Mouse (Mus musculus) liver, embryonic 12.5 days (tissue): Measurements from ENCODE around the gene Krtap28-10. TPM values are rescaled to one million over a fixed set of nuclear protein-coding genes. Genes with fewer than 3 reads are reported as not detected.

ENCODE experiments used
- ATAC-seq: fragments of 200-750 bp; cut with Nextera tagmentation; 2 replicates; pipeline ENCODE4 v1.8.0; 2017; ENCODE audit warnings: moderate number of reproducible peaks, mild to moderate bottlenecking, moderate library complexity
- H3K27ac ChIP-seq: fragments of 300-500 bp; sonication (generic); 2 replicates; pipeline ENCODE4 v1.5.1; 2016; ENCODE audit warnings: mild to moderate bottlenecking
- H3K27me3 ChIP-seq: fragments of 300-500 bp; sonication (generic); replicated peaks from 2 replicates; pipeline ENCODE4 v1.6.1; 2016; ENCODE audit warnings: mild to moderate bottlenecking, moderate library complexity
- H3K36me3 ChIP-seq: fragments of 300-500 bp; sonication (generic); 2 replicates; pipeline ENCODE4 v1.6.1; 2016; ENCODE audit warnings: mild to moderate bottlenecking, moderate library complexity
- H3K4me1 ChIP-seq: fragments of 300-500 bp; sonication (generic); 2 replicates; pipeline ENCODE4 v1.6.1; 2016
- H3K4me2 ChIP-seq: fragments of 300-500 bp; sonication (generic); 2 replicates; pipeline ENCODE4 v1.6.1; 2016; ENCODE audit warnings: mild to moderate bottlenecking, moderate library complexity
- H3K4me3 ChIP-seq: fragments of 300-500 bp; sonication (generic); 2 replicates; pipeline ENCODE4 v1.5.1; 2016; ENCODE audit warnings: mild to moderate bottlenecking, moderate library complexity
- H3K9ac ChIP-seq: fragments of 300-500 bp; sonication (generic); 2 replicates; pipeline ENCODE4 v1.6.1; 2016; ENCODE audit warnings: mild to moderate bottlenecking, moderate library complexity
- H3K9me3 ChIP-seq: fragments of 300-500 bp; sonication (generic); replicated peaks from 2 replicates; pipeline ENCODE4 v1.6.1; 2016; ENCODE audit warnings: mild to moderate bottlenecking, moderate library complexity
- WGBS: fragments of 180-500 bp; shearing (Covaris S2); methylation state at CpG from one replicate; pipeline ENCODE4 v1.1.7; 2016; ENCODE audit not compliant: insufficient replicate concordance; 5-methylcytosine and 5-hydroxymethylcytosine counted together
- polyA plus RNA-seq: library from polyadenylated mRNA; unstranded; fragments of >200 nt; fragmentation: Nextera tagmentation; extraction: Ambion mirVana; gene quantifications from 2 replicates; pipeline ENCODE4 v1.2.1, GENCODE M21; 2016

Gene Krtap28-10
- polyA plus RNA-seq = not detected in 2 replicates

DNA sequence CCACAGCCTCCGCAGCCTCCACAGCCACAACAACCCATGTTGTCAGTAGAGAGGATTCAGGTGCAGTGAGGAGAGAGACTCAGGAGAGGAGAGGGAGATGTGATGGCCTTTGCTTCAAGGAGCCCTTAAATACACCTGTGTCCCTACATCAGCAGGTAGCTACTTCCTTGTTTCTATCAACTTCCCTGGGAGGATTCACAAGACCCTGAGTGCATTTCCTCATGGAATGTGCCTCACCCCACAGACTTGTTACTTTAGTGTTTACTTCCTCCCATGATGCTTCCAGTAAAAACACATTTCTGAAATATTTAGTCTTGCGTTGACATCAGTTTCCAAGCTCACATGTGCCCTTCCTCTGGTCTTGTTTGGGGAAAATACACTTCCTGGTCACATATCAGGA lies at the start of gene Krtap28-10:
TSS of gene Krtap28-10 (minus strand) at position 101 of the 400 bp plus-strand sequence.
- no peak within 1 kb of the TSS for H3K4me3 ChIP-seq
- WGBS = 79% methylated on average over 2 of the region's 2 CpGs
- H3K9ac ChIP-seq = no peak within 1 kb of the TSS
- no peak within 1 kb of the TSS for H3K27ac ChIP-seq
- H3K36me3 ChIP-seq = no peaks in the 10 kb centered on the region
- H3K4me1 ChIP-seq = peaks cover 4% of the 10 kb centered on the region; the same call in 1 of the 2 replicates
- no peak for ATAC-seq
- H3K4me2 ChIP-seq = no peak within 1 kb of the TSS
- peaks cover 4% of the 10 kb centered on the region; the same call in 1 of the 2 replicates for H3K27me3 ChIP-seq
- no peaks in the 10 kb centered on the region for H3K9me3 ChIP-seq

DNA sequence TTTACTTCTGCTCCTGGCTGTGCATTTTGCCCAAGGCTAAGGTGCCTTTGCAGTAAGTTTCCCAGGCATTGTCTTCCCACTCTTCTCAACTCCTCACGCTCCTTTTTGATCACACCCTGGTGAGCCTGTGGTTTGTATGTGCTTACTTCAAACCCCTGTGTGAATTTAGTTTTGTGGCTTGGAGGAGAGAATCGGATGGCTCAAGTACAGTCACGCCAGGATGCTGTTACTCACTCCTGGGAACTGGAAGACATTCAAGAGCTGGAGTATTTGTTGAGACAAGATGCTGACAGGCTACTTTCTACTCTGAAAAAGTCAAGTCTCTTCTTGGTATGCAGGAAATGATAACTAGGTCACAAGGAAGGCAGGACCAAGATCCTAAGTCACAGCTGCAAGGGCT lies 49.0 kb upstream of the Krtap28-10 start:
- Histone ChIP-seq H3K27me3 (no peaks in the 10 kb centered on the region), H3K4me1 (no peaks in the 10 kb centered on the region), H3K9ac (no peak overlapping the region), H3K36me3 (no peaks in the 10 kb centered on the region), H3K9me3 (no peaks in the 10 kb centered on the region), H3K4me2 (no peak overlapping the region), H3K27ac (no peak overlapping the region), H3K4me3 (no peak overlapping the region)
- no peak for ATAC-seq
- WGBS = 54% methylated on average over 3 of the region's 3 CpGs

DNA sequence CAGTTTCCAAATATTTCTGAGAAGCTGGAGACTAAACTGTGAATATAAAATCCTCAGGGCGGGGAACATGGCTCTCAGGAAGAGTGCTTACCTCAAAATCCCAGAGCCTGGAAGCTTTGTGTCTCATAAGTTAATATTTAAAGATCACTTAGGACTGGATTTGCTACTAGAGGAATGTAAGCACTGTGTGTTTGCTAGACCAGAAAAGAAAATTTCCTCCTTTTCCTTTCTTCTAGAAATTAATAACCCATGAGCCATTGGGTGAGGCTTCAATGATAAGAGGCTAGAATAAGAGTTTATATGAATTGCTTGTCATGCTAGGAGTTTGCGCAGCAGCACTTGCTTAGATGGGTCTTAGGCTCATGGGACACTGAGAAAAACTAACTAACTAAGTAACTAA lies 42.5 kb upstream of the Krtap28-10 start:
- Histone ChIP-seq H3K27me3 (no peaks in the 10 kb centered on the region), H3K4me1 (no peaks in the 10 kb centered on the region), H3K27ac (no peak overlapping the region), H3K9me3 (no peaks in the 10 kb centered on the region), H3K4me3 (no peak overlapping the region), H3K9ac (no peak overlapping the region), H3K36me3 (no peaks in the 10 kb centered on the region), H3K4me2 (no peak overlapping the region)
- WGBS = 76% methylated on average over 2 of the region's 2 CpGs
- no peak for ATAC-seq

DNA sequence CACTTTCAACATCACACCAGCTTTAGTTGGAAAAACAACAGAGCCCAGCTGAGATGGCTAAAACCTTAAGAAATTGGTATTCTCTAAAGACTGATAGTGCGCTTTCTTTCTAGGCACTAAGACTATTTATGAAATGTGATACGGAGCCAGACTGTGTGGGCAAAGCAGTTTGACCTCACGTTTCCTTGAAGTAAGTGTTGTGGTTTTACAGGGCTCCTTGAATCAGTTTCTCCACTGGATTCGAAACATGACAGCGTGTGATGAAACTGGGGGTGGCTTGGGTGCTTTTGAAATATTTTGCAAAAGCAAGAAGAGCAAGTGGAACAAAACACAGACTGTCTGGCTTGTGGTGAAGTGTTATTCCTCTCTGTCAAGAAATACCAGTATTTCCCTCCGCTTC lies 34.7 kb upstream of the Krtap28-10 start:
- H3K4me3 ChIP-seq = no peak overlapping the region
- H3K27ac ChIP-seq = no peak overlapping the region
- no peaks in the 10 kb centered on the region for H3K27me3 ChIP-seq
- H3K4me1 ChIP-seq = no peaks in the 10 kb centered on the region
- ATAC-seq = no peak
- no peak overlapping the region for H3K4me2 ChIP-seq
- H3K36me3 ChIP-seq = no peaks in the 10 kb centered on the region
- no peaks in the 10 kb centered on the region for H3K9me3 ChIP-seq
- H3K9ac ChIP-seq = no peak overlapping the region
- WGBS = 54% methylated on average over 6 of the region's 6 CpGs

DNA sequence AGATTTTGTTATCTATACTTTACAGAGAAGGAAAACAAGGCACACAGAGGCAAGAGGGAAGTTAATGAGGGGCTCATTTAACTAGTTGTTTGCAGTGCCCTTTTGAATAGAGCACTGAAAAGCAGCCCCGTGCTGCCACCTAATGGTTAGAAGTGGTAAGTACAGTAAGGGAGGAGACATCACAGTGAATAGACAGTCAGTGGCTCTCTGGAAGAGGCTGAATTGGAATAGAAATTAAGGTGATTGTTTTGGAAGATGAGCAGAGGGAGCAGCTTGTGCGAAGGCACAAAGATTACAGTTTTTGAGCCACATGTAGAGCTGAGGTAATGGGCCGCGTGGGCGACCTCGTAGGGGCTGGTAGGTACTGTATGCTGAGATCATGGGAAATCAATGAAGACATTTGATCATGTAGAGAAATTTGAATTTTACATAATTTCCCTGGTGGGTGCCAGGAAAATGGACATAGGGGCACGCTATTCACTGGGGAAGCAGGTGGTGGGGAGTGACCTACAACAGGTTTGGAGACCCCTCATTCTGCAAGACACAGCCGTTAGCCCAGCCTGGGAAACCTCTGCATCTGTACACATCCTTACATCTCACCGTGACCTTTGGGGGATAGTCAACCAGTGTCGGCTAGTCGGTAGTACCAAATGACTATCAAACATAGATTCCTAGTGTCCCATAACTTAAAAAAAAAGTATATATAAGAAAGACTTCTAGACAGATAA lies 34.1 kb upstream of the Krtap28-10 start:
- 38% methylated on average over 11 of the region's 11 CpGs for WGBS

DNA sequence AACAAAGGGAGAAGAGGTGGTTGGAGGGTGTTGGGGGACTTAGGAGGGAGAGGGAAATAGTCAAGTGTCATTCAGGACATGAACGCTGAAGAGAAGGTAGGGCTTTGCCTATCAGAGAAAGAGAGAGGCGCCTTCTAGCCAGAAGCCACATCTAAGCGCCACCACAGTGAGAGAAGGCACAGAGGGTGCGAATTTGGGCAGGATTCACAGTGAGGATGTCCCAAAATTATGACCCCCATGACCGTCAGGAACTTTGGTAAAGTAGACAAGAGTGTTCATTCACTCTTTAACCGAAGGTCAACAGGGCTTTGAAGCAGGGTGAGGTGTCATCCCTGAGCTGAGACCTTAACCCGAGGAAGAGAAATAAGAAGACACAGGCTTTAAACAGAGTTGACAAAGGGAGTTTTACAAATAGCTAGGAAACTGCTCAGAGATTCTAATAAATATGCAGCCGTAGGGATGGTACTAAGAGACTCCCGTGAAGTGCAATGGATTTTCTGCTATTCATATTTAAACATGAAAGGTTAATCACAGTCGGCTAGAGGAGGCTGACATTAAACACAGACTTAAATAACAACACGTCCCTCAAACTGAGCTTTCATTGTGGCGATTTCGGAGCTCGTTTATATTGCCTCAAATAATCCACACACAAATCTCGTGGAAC lies 33.4 kb upstream of the Krtap28-10 start:
- 0 out of 2 replicates have a peak overlapping the region, but pooled peaks have one; percentile 9 for H3K4me2 ChIP-seq
- no peaks in the 10 kb centered on the region for H3K9me3 ChIP-seq
- H3K27me3 ChIP-seq = no peaks in the 10 kb centered on the region
- no peaks in the 10 kb centered on the region for H3K4me1 ChIP-seq
- no peak overlapping the region for H3K9ac ChIP-seq
- H3K27ac ChIP-seq = no peak overlapping the region
- WGBS = 30% methylated on average over 15 of the region's 15 CpGs
- no peak overlapping the region for H3K4me3 ChIP-seq
- ATAC-seq = no peak
- H3K36me3 ChIP-seq = no peaks in the 10 kb centered on the region

More for the DNA sequence above, 34.1 kb upstream of the Krtap28-10 start:
- no peak overlapping the region for H3K27ac ChIP-seq
- H3K9ac ChIP-seq = no peak overlapping the region
- H3K4me1 ChIP-seq = no peaks in the 10 kb centered on the region
- H3K4me2 ChIP-seq = 0 out of 2 replicates have a peak overlapping the region, but pooled peaks have one; percentile 9
- H3K9me3 ChIP-seq = no peaks in the 10 kb centered on the region
- H3K36me3 ChIP-seq = no peaks in the 10 kb centered on the region
- no peak for ATAC-seq
- H3K4me3 ChIP-seq = no peak overlapping the region
- H3K27me3 ChIP-seq = no peaks in the 10 kb centered on the region

DNA sequence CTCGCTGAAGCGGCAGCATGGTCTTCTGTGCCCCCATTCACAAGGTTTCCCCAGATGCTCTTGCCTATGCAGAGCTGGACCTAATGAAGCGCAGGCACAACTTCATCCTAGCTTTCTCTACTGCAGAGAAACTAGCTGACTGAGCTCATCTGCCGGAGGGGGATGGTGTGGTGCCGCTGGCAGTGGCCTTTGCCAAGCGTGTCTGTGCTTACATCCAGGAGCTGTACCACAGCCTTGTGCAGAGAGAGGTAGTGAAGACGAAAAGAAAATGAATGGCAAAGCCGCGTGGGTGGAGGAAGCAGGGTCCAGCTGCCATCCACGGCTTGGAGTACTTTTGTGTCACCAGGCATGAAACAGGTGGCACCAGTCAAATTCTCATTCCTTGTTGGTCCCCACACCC lies 24.9 kb upstream of the Krtap28-10 start:
- no peak overlapping the region for H3K9ac ChIP-seq
- H3K27ac ChIP-seq = no peak overlapping the region
- H3K9me3 ChIP-seq = no peaks in the 10 kb centered on the region
- no peak overlapping the region for H3K4me2 ChIP-seq
- no peaks in the 10 kb centered on the region for H3K36me3 ChIP-seq
- WGBS = 72% methylated on average over 10 of the region's 10 CpGs
- no peak overlapping the region for H3K4me3 ChIP-seq
- H3K4me1 ChIP-seq = no peaks in the 10 kb centered on the region
- ATAC-seq = no peak
- H3K27me3 ChIP-seq = no peaks in the 10 kb centered on the region

DNA sequence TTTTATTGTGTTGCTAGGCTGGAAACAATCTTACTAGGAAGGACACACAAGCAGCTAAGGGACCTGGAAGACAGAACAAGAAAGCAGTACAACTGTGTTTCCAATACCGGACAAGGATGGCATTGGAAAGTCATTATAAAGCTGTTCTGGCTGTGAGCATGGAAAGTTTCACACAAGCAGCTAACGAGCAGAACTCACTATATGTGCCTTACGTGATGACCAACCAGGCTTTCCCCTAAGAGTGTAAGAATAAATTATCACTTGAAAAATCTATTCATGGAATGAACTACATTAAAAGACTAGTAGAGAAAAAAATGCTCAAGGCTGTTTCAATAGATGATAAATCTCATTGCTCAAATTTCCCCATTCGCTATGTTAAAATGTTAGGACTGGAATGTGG lies 24.3 kb upstream of the Krtap28-10 start:
- H3K27ac ChIP-seq = no peak overlapping the region
- WGBS = 74% methylated on average over 4 of the region's 4 CpGs
- no peaks in the 10 kb centered on the region for H3K36me3 ChIP-seq
- H3K4me2 ChIP-seq = no peak overlapping the region
- ATAC-seq = no peak
- no peak overlapping the region for H3K4me3 ChIP-seq
- no peak overlapping the region for H3K9ac ChIP-seq
- H3K9me3 ChIP-seq = no peaks in the 10 kb centered on the region
- H3K27me3 ChIP-seq = no peaks in the 10 kb centered on the region
- no peaks in the 10 kb centered on the region for H3K4me1 ChIP-seq

DNA sequence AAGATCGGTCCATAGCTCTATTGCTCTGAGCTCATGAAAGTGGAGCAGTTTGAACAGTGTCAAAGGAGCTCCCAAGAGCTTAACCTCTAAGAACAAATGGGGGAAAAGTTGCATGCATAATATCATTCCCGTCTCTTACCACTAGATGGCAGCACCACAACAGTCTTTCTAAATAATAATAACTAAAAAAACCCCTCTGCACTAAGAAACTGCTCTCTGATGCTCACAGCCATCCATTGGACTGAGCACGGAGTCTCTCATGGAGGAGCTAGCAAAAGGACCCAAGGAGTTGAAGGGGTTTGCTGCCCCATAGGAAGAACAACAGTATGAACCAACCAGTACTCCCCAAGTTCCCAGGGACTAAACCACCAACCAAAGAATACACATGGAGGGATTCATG lies 22.6 kb upstream of the Krtap28-10 start:
- no peaks in the 10 kb centered on the region for H3K4me1 ChIP-seq
- no peak overlapping the region for H3K4me3 ChIP-seq
- WGBS = 10% methylated on average over 3 of the region's 3 CpGs
- H3K36me3 ChIP-seq = no peaks in the 10 kb centered on the region
- no peak overlapping the region for H3K9ac ChIP-seq
- ATAC-seq = no peak
- no peaks in the 10 kb centered on the region for H3K27me3 ChIP-seq
- no peak overlapping the region for H3K4me2 ChIP-seq
- H3K27ac ChIP-seq = no peak overlapping the region
- no peaks in the 10 kb centered on the region for H3K9me3 ChIP-seq

DNA sequence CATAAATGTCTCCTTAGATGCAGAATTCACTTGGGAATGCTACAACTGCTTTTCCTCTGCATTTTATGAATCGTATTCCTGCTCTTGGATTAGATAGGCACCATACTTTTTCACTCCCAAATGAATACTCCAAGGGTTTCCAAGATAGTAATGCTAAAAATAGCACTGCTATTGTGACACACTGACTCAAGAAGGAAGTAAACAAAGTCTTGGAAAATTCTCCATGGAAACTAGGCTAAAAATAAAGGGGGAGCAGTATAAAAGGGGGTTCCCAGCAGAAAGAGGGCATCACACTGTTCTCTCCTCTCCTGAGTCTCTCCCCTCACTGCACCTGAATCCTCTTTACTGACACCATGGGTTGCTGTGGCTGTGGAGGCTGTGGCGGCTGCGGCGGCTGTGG lies 18.4 kb upstream of the Krtap28-10 start, which contains the start of gene Krtap28-13:
TSS of gene Krtap28-13 (plus strand) at position 288 of the 400 bp plus-strand sequence.
- H3K4me1 ChIP-seq = no peaks in the 10 kb centered on the region

DNA sequence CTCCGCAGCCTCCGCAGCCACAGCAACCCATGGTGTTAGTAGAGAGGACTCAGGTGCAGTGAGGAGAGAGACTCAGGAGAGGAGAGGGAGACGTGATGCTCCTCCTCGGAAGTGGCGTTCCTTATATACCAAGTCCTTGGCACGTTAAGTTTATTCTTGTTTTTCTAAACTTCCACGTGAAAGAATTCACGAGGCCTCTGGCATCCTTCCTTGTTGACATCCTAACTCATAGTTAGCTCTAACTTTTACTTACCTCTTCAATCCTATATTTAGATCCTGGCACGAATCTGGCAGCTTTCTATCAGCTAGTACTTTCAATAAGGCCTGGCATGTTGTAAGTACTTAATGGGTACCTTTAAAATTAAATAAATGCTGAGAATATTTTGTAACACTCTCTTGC lies 17.0 kb upstream of the Krtap28-10 start, which contains the start of gene A030005K14Rik:
TSS of gene A030005K14Rik (minus strand) at position 101 of the 400 bp plus-strand sequence.
- Histone ChIP-seq H3K36me3 (no peaks in the 10 kb centered on the region), H3K4me1 (no peaks in the 10 kb centered on the region), H3K4me3 (no peak within 1 kb of the TSS), H3K4me2 (no peak within 1 kb of the TSS), H3K9me3 (no peaks in the 10 kb centered on the region), H3K9ac (no peak within 1 kb of the TSS), H3K27me3 (no peaks in the 10 kb centered on the region), H3K27ac (no peak within 1 kb of the TSS)
- ATAC-seq = no peak
- 78% methylated on average over 9 of the region's 9 CpGs for WGBS

More for the DNA sequence above, 18.4 kb upstream of the Krtap28-10 start, which contains the start of gene Krtap28-13:
- ATAC-seq = no peak
- 77% methylated on average over 4 of the region's 4 CpGs for WGBS
- Histone ChIP-seq H3K27ac (no peak within 1 kb of the TSS), H3K9me3 (no peaks in the 10 kb centered on the region), H3K9ac (no peak within 1 kb of the TSS), H3K4me2 (no peak within 1 kb of the TSS), H3K27me3 (no peaks in the 10 kb centered on the region), H3K36me3 (no peaks in the 10 kb centered on the region), H3K4me3 (no peak within 1 kb of the TSS)

DNA sequence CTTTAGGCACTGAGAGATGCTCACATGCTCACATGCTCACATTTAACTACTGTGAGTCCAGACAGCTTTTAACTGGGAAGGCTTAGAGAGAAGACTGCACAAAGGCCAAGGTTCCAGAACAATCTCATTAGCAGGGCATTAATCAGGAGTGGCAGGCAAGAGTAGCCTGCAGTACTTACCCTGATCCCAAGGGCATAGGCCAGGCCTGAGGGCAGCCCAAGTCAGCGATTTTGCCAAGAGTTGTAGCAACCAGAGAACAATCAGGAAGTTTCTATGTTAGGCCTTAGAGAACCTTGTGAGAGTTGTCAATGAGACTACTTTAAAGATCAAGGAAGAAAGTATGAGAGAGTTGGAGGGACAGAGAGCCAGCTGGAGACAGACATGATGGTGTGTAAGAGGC lies 16.2 kb upstream of the Krtap28-10 start:
- ATAC-seq = no peak
- Histone ChIP-seq H3K27ac (no peak overlapping the region), H3K4me1 (no peaks in the 10 kb centered on the region), H3K9me3 (no peaks in the 10 kb centered on the region), H3K9ac (no peak overlapping the region), H3K36me3 (no peaks in the 10 kb centered on the region), H3K4me2 (no peak overlapping the region), H3K4me3 (no peak overlapping the region), H3K27me3 (no peaks in the 10 kb centered on the region)
- WGBS = 63% methylated on average over 1 of the region's 1 CpGs
